Mouse (Mus musculus) left cerebral cortex, adult 2 months (tissue): ENCODE measurements around the gene Tmem136. TPM values are rescaled to one million over a fixed set of nuclear protein-coding genes. Genes with fewer than 3 reads are reported as not detected.
A peak's percentile ranks its signal among the peaks of the same experiment; 100 is the strongest.

Experiments used
- DNase-seq, 2 experiments: peaks; one replicate each; pipeline ENCODE4 v3.0.0; 2021 to 2022; ENCODE audit warnings: low spot score in 2 of 2, mixed read lengths in 1 of 2; ENCODE audit errors: extremely low spot score in 1 of 2
- H3K27ac ChIP-seq: fragments of 200-600 bp; 2 replicates; pipeline ENCODE4 v1.8.1; 2022
- H3K4me3 ChIP-seq: fragments of 200-600 bp; 2 replicates; pipeline ENCODE4 v1.8.1; 2022
- CTCF ChIP-seq: fragments of 200-600 bp; IDR thresholded peaks from 2 replicates; pipeline ENCODE4 v1.8.1; 2022; ENCODE audit warnings: antibody characterized with exemption, mild to moderate bottlenecking, moderate library complexity
- intact Hi-C: fragments of 180-260 bp; cut with DNase I; formaldehyde crosslinking; loops from one replicate; pipeline ENCODE4 v1.15.1; 2025
- total RNA-seq, 2 experiments: library from RNA; stranded (reverse); gene quantifications; 2 replicates each; pipeline ENCODE4 v1.2.3; 2021

Tmem136 gene
- total RNA-seq, 2 experiments from 2014 or later = 15.6 to 16.8 TPM

- peak in 1 of 2 experiments; percentile 55 for DNase-seq
- Histone ChIP-seq H3K4me3 (peak within 1 kb of the TSS; percentile 92), H3K27ac (peak within 1 kb of the TSS; percentile 94)
- intact Hi-C loops = no loop called here
- peak; percentile 62 for TF ChIP-seq CTCF
Observed at GRCm38 (mm10) chr9:43107187-43107517, 9.2 kb downstream of the Tmem136 start, which contains the start of gene Arhgef12. TSS of gene Arhgef12 (minus strand) at chr9:43107239.

GRCm38 (mm10) chr9:43106426-43107186, 9.8 kb downstream of the Tmem136 start:
- DNase-seq = no peak
- Histone ChIP-seq H3K4me3 (peak overlapping the region; percentile 92), H3K27ac (peak overlapping the region; percentile 94)
- TF ChIP-seq CTCF = no peak
- intact Hi-C loops = loop anchor here (1.0 kb wide), 1 partner anchor 106 kb away; no protein-coding TSS in a partner anchor

- intact Hi-C loops = loop anchor here (1.0 kb wide), 1 partner anchor 106 kb away; no protein-coding TSS in a partner anchor
- peak; percentile 90 to 93 for DNase-seq
Observed at GRCm38 (mm10) chr9:43105664-43106361, 10.6 kb downstream of the Tmem136 start.

DNA sequence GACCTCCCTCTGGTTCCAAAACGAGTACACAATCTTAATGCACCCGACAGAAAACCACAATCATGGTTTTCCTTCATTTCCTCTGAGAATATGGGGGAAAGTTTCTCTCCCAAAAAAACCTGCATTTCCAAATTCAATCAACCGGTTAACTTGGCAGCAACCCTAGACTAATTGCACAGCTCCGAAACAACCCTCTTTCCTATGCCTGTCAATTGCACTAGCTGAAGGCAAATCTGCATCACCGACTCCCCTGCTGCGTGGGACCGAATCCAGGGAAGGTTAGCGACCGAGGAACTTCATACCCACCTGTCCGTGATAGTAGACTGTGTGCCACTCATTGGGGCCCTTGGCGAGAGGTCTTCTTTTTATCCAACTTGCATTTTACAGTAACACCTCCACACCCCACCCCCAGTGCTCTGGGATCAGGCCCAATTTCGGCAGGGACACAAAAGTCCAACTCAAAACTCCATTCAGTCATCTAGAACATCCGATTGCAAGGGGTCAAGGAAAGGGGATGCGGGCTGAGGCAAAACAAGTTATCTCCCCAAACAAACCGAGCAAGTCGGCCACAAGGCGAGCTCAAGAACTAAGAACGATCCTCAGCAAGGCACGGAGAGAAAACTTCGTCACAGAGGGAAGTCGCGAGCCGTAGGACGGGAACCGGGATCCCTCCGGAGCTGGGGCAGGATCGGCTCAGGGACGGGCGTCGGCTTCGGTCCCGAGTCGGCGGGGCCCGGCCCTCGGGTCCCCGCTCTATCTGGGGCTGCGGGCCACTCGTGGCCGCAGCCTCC, 11.3 kb downstream of the Tmem136 start:
- DNase-seq = peak; percentile 29 to 35
- no peak for TF ChIP-seq CTCF
- Histone ChIP-seq H3K4me3 (peak overlapping the region; percentile 92), H3K27ac (peak overlapping the region; percentile 94)
- intact Hi-C loops = no loop called here

More at GRCm38 (mm10) chr9:43105664-43106361, 10.6 kb downstream of the Tmem136 start:
- TF ChIP-seq CTCF = no peak
- H3K27ac ChIP-seq = peak overlapping the region; percentile 94
- peak overlapping the region; percentile 92 for H3K4me3 ChIP-seq

DNA sequence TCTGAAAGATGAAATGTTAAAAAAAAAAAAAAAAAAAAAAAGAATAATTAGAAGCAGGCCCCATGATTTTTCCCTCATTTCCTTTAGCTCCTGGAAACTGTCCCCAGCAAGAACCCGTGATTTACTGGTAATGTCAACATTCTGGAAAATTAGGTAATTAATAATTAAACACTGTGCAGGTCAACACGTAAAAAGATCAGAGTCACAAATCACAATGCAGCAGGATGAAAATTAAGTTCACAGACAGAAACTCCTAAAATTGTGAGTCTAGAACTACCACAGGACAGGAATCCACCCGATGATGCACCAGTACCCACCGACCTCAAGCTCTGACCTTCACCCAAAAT, 11.9 kb downstream of the Tmem136 start:
- DNase-seq = no peak
- peak overlapping the region; percentile 94 for H3K27ac ChIP-seq
- TF ChIP-seq CTCF = no peak
- intact Hi-C loops = no loop called here
- peak overlapping the region; percentile 92 for H3K4me3 ChIP-seq

- TF ChIP-seq CTCF = no peak
Observed at GRCm38 (mm10) chr9:43103675-43104299, 12.6 kb downstream of the Tmem136 start.

DNA sequence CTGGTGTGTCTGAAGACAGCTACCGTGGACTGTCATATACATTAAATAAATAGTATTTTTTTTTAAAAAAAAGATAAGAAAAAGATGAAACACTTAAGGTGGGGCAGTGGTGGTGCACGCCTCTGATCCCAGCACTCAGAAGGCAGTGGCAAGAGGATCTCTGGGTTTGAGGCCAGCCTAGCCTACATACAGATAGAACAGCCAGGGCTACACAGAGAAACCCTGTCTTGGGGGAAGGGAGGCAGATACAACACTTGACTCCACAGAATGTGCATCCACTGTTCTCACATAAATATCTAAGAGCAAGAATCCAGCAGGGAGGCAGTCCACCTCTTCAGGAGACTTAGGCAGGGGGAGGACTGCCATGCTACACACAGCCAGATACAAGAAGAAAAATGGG, 13.4 kb downstream of the Tmem136 start:
- TF ChIP-seq CTCF = no peak; the same call in 1 of the 2 replicates
- Histone ChIP-seq H3K4me3 (peak overlapping the region; percentile 92), H3K27ac (no peak overlapping the region)
- intact Hi-C loops = no loop called here
- DNase-seq = no peak

More at GRCm38 (mm10) chr9:43103675-43104299, 12.6 kb downstream of the Tmem136 start:
- H3K27ac ChIP-seq = peak overlapping the region; percentile 94
- peak overlapping the region; percentile 92 for H3K4me3 ChIP-seq
- intact Hi-C loops = no loop called here
- DNase-seq = no peak

GRCm38 (mm10) chr9:43101936-43102595, 14.3 kb downstream of the Tmem136 start:
- Histone ChIP-seq H3K27ac (no peak overlapping the region), H3K4me3 (no peak overlapping the region)
- no peak for TF ChIP-seq CTCF
- DNase-seq = no peak
- intact Hi-C loops = no loop called here

GRCm38 (mm10) chr9:43098922-43099321, 17.4 kb downstream of the Tmem136 start:
- no peak overlapping the region for H3K4me3 ChIP-seq
- H3K27ac ChIP-seq = no peak overlapping the region
- intact Hi-C loops = no loop called here

GRCm38 (mm10) chr9:43097801-43098557, 18.4 kb downstream of the Tmem136 start:
- no peak for TF ChIP-seq CTCF
- intact Hi-C loops = no loop called here
- DNase-seq = no peak
- Histone ChIP-seq H3K27ac (no peak overlapping the region), H3K4me3 (no peak overlapping the region)

More at GRCm38 (mm10) chr9:43098922-43099321, 17.4 kb downstream of the Tmem136 start:
- no peak for TF ChIP-seq CTCF
- DNase-seq = no peak
